Mouse (Mus musculus) thymus, adult 2 months (tissue): ENCODE measurements around the gene Robo2. TPM values are rescaled to one million over a fixed set of nuclear protein-coding genes. Genes with fewer than 3 reads are reported as not detected.

Source experiments
- DNase-seq: peaks from one replicate; pipeline ENCODE4 v3.0.0; 2021
- H3K27ac ChIP-seq: fragments of 200-500 bp; 2 replicates; pipeline ENCODE4 v1.5.1; 2012; ENCODE audit warnings: low read length, control low read depth; ENCODE audit not compliant: control insufficient read depth, insufficient read depth
- H3K27me3 ChIP-seq: fragments of 200-500 bp; 2 replicates; pipeline ENCODE4 v1.6.1; 2012; ENCODE audit warnings: mild to moderate bottlenecking, low read length, moderate library complexity, mixed read lengths; ENCODE audit not compliant: control insufficient read depth, insufficient read depth
- H3K36me3 ChIP-seq: fragments of 200-500 bp; 2 replicates; pipeline ENCODE4 v1.6.1; 2012; ENCODE audit warnings: mild to moderate bottlenecking, low read length, moderate library complexity; ENCODE audit not compliant: control insufficient read depth, insufficient read depth
- H3K4me1 ChIP-seq: fragments of 200-500 bp; replicated peaks from 2 replicates; pipeline ENCODE4 v1.6.1; 2012; ENCODE audit warnings: low read length; ENCODE audit not compliant: control insufficient read depth, insufficient read depth
- H3K4me3 ChIP-seq: fragments of 200-500 bp; 2 replicates; pipeline ENCODE4 v1.5.1; 2012; ENCODE audit warnings: mild to moderate bottlenecking, low read length, control low read depth, moderate library complexity; ENCODE audit not compliant: control insufficient read depth, insufficient read depth
- CTCF ChIP-seq: fragments of 200-500 bp; IDR thresholded peaks from 2 replicates; pipeline ENCODE4 v1.5.1; 2012; ENCODE audit warnings: mild to moderate bottlenecking, control low read depth, low read length, moderate library complexity, borderline replicate concordance; ENCODE audit not compliant: control insufficient read depth, poor library complexity, insufficient read depth; ENCODE audit errors: extremely low read depth
- POLR2A ChIP-seq: fragments of 200-500 bp; IDR thresholded peaks from 2 replicates; pipeline ENCODE4 v1.6.1; 2012; ENCODE audit warnings: mild to moderate bottlenecking, low read length, control low read depth, moderate library complexity; ENCODE audit not compliant: control insufficient read depth, poor library complexity, insufficient read depth; ENCODE audit errors: extremely low read depth
- WGBS: fragments of 180-500 bp; shearing (Covaris S2); methylation state at CpG from one replicate; pipeline ENCODE4 v1.1.7; 2018; 5-methylcytosine and 5-hydroxymethylcytosine counted together
- polyA plus RNA-seq: library from polyadenylated mRNA; depleted of rRNA; stranded (reverse); fragments of >200 nt; gene quantifications from 2 replicates; pipeline ENCODE4 v1.2.3, GENCODE M21; 2012

The Robo2 gene
- polyA plus RNA-seq, 1 experiment: 2.2 TPM

DNA sequence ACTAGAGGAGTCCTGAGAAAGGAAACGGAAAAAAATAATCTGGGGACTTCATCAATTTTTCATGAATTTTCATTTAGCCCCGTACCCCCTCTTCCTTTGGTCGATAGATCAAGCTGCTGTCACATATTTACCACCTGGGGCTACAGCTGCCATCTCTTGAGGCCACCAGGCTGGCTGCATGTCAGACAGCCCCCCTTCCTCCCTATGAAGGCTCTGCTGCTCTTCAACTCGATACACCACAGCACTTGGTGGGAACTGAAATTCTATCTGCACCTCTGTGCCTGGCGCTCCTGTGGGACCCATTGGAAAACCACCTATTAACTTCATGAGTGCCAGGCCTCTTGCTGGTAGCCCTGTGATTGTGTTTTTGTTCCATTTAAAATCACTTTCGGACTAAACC is 63.2 kb downstream of the Robo2 start:
- WGBS: 87% methylated on average over 6 of the region's 6 CpGs
- no peak for TF ChIP-seq CTCF
- TF ChIP-seq POLR2A: no peak

GRCm38 (mm10) chr16:74338969-74339630 is 72.5 kb downstream of the Robo2 start:
- no peaks in the 10 kb centered on the region for H3K36me3 ChIP-seq
- no peaks in the 10 kb centered on the region for H3K27me3 ChIP-seq
- no peaks in the 10 kb centered on the region for H3K4me1 ChIP-seq
- WGBS: 92% methylated on average over 9 of the region's 9 CpGs
- no peak overlapping the region for H3K4me3 ChIP-seq
- no peak for TF ChIP-seq POLR2A
- no peak for TF ChIP-seq CTCF
- H3K27ac ChIP-seq: no peak overlapping the region
- DNase-seq: no peak

More for the DNA sequence above, 63.2 kb downstream of the Robo2 start:
- no peak overlapping the region for H3K27ac ChIP-seq
- DNase-seq: no peak
- H3K36me3 ChIP-seq: no peaks in the 10 kb centered on the region
- no peaks in the 10 kb centered on the region for H3K27me3 ChIP-seq
- no peak overlapping the region for H3K4me3 ChIP-seq
- no peaks in the 10 kb centered on the region for H3K4me1 ChIP-seq

DNA sequence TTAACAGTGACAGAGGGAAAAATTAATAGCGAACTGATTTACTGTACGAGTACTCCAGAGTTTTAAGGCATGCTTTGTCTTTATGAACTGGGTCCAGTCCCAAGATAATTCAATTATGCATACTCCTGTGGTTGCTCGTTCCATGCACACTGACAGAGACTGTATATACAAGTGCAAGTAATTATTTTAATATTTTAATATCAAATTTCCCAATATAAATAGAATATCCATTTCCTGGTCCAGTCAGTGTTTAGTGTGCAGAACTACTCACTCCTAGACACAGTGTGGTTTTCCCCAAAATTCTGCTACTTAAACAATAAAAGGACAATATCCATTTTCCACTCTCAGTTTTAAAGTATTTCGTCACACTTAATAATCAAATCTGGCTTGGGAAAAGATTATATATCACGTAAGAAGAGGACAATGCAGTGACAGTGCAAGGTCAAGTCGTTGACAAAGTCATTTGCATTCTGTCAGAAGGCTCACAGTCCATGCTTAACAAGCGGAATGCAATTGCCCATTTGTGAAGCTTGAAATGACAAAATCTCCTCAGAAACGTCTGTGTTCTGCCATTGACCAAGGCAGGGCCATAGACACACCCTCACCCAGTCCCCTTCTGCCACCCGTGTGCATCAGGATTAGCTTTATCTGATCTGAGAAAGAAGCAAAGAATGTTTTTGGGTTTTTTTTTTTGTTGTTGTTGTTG is 89.8 kb downstream of the Robo2 start:
- Histone ChIP-seq H3K4me3 (no peak overlapping the region), H3K4me1 (no peaks in the 10 kb centered on the region), H3K27me3 (no peaks in the 10 kb centered on the region), H3K27ac (no peak overlapping the region), H3K36me3 (no peaks in the 10 kb centered on the region)
- no peak for DNase-seq
- TF ChIP-seq CTCF (no peak), POLR2A (no peak)
- 82% methylated on average over 9 of the region's 9 CpGs for WGBS

GRCm38 (mm10) chr16:74316150-74316549 is 95.5 kb downstream of the Robo2 start:
- Histone ChIP-seq H3K36me3 (no peaks in the 10 kb centered on the region), H3K27me3 (no peaks in the 10 kb centered on the region), H3K27ac (no peak overlapping the region), H3K4me3 (no peak overlapping the region), H3K4me1 (no peaks in the 10 kb centered on the region)
- TF ChIP-seq CTCF (no peak), POLR2A (no peak)
- 78% methylated on average over 7 of the region's 7 CpGs for WGBS
- no peak for DNase-seq

GRCm38 (mm10) chr16:74313222-74313621 is 98.4 kb downstream of the Robo2 start:
- H3K4me1 ChIP-seq: no peaks in the 10 kb centered on the region
- DNase-seq: no peak
- no peaks in the 10 kb centered on the region for H3K27me3 ChIP-seq
- no peak for TF ChIP-seq POLR2A
- TF ChIP-seq CTCF: no peak
- no peak overlapping the region for H3K27ac ChIP-seq
- no peaks in the 10 kb centered on the region for H3K36me3 ChIP-seq
- no peak overlapping the region for H3K4me3 ChIP-seq
- WGBS: 82% methylated on average over 4 of the region's 4 CpGs

DNA sequence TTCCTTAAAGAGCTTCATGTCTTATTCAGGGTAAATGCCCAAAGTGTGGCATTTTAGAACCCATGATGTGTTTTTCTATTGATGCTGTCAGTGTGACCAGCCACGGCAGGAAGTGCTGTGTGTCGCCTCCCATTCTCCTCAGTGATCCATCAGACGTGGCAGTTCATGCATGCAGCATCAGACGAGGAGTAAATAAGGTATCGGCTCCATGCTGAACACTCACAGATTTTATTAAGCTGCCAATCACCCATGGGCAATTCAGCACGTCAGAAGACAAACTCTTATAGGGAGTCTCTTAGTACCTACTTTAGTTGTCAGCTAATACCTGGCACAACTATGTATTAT is 104.1 kb downstream of the Robo2 start:
- TF ChIP-seq POLR2A (no peak), CTCF (no peak)

More for the DNA sequence above, 104.1 kb downstream of the Robo2 start:
- H3K4me1 ChIP-seq: no peaks in the 10 kb centered on the region
- DNase-seq: no peak
- no peaks in the 10 kb centered on the region for H3K27me3 ChIP-seq
- WGBS: 84% methylated on average over 6 of the region's 6 CpGs
- no peaks in the 10 kb centered on the region for H3K36me3 ChIP-seq
- H3K4me3 ChIP-seq: no peak overlapping the region
- no peak overlapping the region for H3K27ac ChIP-seq
